Mouse (Mus musculus) spleen, adult 2 months (tissue): Measurements from ENCODE around the gene 9530077C05Rik. TPM values are rescaled to one million over a fixed set of nuclear protein-coding genes. Genes with fewer than 3 reads are reported as not detected.
A peak's percentile ranks its signal among the peaks of the same experiment; 100 is the strongest.

Experiments
- DNase-seq, 2 experiments: peaks; one replicate each; pipeline versions ENCODE4 v3.0.0 to v3.0.0-alpha.2; 2012 to 2021; ENCODE audit warnings: low spot score in 2 of 2, low read depth in 1 of 2
- H3K27ac ChIP-seq: fragments of 200-500 bp; 2 replicates; pipeline ENCODE4 v1.5.1; 2012; ENCODE audit warnings: low read length, inconsistent platforms; ENCODE audit not compliant: insufficient read depth
- H3K27me3 ChIP-seq: fragments of 200-500 bp; 2 replicates; pipeline ENCODE4 v1.6.1; 2012; ENCODE audit warnings: mild to moderate bottlenecking, moderate library complexity, low read length, inconsistent platforms; ENCODE audit not compliant: control insufficient read depth, insufficient read depth
- H3K36me3 ChIP-seq: fragments of 200-500 bp; 2 replicates; pipeline ENCODE4 v1.6.1; 2012; ENCODE audit warnings: mild to moderate bottlenecking, low read length, inconsistent platforms; ENCODE audit not compliant: control insufficient read depth, insufficient read depth
- H3K4me1 ChIP-seq: fragments of 200-500 bp; 2 replicates; pipeline ENCODE4 v1.6.1; 2011; ENCODE audit warnings: inconsistent platforms; ENCODE audit not compliant: control insufficient read depth, insufficient read depth, insufficient read length
- H3K4me3 ChIP-seq: fragments of 200-500 bp; 2 replicates; pipeline ENCODE4 v1.5.1; 2011; ENCODE audit warnings: mild to moderate bottlenecking, inconsistent platforms; ENCODE audit not compliant: insufficient read depth, insufficient read length; ENCODE audit errors: extremely low read depth
- CTCF ChIP-seq: fragments of 200-500 bp; IDR thresholded peaks from 2 replicates; pipeline ENCODE4 v1.5.1; 2011; ENCODE audit warnings: mild to moderate bottlenecking, inconsistent platforms; ENCODE audit not compliant: insufficient read depth, insufficient read length, insufficient replicate concordance; ENCODE audit errors: extremely low read depth
- POLR2A ChIP-seq: fragments of 200-500 bp; IDR thresholded peaks from 2 replicates; pipeline ENCODE4 v1.6.1; 2011; ENCODE audit warnings: low read depth, low read length, inconsistent platforms
- WGBS: fragments of 180-500 bp; shearing (Covaris S2); methylation state at CpG from one replicate; pipeline ENCODE4 v1.1.7; 2018; 5-methylcytosine and 5-hydroxymethylcytosine counted together
- polyA plus RNA-seq: library from polyadenylated mRNA; depleted of rRNA; stranded (reverse); fragments of >200 nt; gene quantifications from 2 replicates; pipeline ENCODE4 v1.2.3, GENCODE M21; 2012

The 9530077C05Rik gene
- polyA plus RNA-seq, 1 experiment: 0.36 TPM

GRCm38 (mm10) chr9:22455041-22455440 lies 43.7 kb downstream of the 9530077C05Rik start:
- TF ChIP-seq CTCF (no peak), POLR2A (no peak)
- Histone ChIP-seq H3K4me3 (no peak overlapping the region), H3K27me3 (no peaks in the 10 kb centered on the region), H3K27ac (no peak overlapping the region), H3K36me3 (peaks cover 40% of the 10 kb centered on the region), H3K4me1 (peaks cover 5% of the 10 kb centered on the region; the same call in 1 of the 2 replicates)
- no peak for DNase-seq

- H3K27ac ChIP-seq: peak overlapping the region; percentile 84
- WGBS: 42% methylated on average over 11 of the region's 11 CpGs
- TF ChIP-seq CTCF (no peak), POLR2A (no peak; the same call in 1 of the 2 replicates)
- H3K4me1 ChIP-seq: peaks cover 5% of the 10 kb centered on the region; the same call in 1 of the 2 replicates
- H3K27me3 ChIP-seq: no peaks in the 10 kb centered on the region
- H3K4me3 ChIP-seq: peak overlapping the region; percentile 54
- H3K36me3 ChIP-seq: peaks cover 34% of the 10 kb centered on the region
- peak; percentile 58 to 63 for DNase-seq
These were observed 46.0 kb downstream of the 9530077C05Rik start for GRCm38 (mm10) chr9:22457142-22457835.

DNA sequence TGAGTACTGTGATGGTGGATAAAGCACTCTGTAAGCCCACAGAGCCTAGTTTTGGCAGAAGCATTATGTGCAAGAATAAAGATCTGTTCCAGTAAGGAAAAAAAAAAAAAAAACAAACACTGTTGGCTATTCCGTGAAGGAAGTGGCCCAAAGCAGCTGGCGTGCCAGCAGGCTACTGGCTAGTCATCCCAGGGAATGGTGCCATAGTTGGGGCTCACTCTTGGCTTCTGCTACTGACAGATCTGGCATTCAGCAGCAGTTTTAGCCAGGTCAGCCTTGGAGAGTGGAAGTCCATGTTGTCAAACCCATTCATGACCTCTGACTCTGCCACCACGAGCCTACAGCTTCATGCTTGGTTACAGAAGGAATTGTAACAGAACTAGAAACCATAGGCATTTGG lies 50.6 kb downstream of the 9530077C05Rik start:
- no peak overlapping the region for H3K27ac ChIP-seq
- TF ChIP-seq CTCF: no peak
- no peak for TF ChIP-seq POLR2A
- DNase-seq: no peak
- WGBS: 93% methylated on average over 3 of the region's 3 CpGs
- no peak overlapping the region for H3K4me3 ChIP-seq
- H3K36me3 ChIP-seq: peaks cover 12% of the 10 kb centered on the region; the same call in 1 of the 2 replicates
- H3K27me3 ChIP-seq: no peaks in the 10 kb centered on the region
- H3K4me1 ChIP-seq: peaks cover 4% of the 10 kb centered on the region; the same call in 1 of the 2 replicates

DNA sequence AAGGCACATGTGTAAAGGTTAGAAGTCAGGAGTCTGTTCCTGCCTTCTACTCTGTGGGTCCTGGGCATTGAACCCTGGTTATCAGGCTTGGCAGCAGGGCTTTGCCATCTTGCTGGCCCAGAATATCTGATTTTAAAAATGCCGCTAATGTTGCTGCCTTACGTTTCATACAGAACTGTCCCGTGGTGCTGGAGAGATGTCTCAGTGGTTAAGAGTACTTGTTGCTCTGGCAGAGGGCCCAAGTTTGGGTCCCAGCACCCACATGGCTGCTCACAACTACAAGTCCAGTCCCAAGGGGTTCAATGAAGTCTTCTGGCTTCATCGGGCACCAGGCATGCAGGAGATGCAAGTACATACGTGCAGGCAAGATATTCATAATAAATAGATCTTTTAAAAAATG lies 54.9 kb downstream of the 9530077C05Rik start:
- Histone ChIP-seq H3K4me3 (no peak overlapping the region), H3K4me1 (peaks cover 2% of the 10 kb centered on the region; the same call in 1 of the 2 replicates), H3K36me3 (peaks cover 5% of the 10 kb centered on the region; the same call in 1 of the 2 replicates), H3K27me3 (no peaks in the 10 kb centered on the region), H3K27ac (no peak overlapping the region)
- no peak for TF ChIP-seq CTCF
- TF ChIP-seq POLR2A: no peak
- DNase-seq: no peak
- WGBS: 79% methylated on average over 5 of the region's 5 CpGs

DNA sequence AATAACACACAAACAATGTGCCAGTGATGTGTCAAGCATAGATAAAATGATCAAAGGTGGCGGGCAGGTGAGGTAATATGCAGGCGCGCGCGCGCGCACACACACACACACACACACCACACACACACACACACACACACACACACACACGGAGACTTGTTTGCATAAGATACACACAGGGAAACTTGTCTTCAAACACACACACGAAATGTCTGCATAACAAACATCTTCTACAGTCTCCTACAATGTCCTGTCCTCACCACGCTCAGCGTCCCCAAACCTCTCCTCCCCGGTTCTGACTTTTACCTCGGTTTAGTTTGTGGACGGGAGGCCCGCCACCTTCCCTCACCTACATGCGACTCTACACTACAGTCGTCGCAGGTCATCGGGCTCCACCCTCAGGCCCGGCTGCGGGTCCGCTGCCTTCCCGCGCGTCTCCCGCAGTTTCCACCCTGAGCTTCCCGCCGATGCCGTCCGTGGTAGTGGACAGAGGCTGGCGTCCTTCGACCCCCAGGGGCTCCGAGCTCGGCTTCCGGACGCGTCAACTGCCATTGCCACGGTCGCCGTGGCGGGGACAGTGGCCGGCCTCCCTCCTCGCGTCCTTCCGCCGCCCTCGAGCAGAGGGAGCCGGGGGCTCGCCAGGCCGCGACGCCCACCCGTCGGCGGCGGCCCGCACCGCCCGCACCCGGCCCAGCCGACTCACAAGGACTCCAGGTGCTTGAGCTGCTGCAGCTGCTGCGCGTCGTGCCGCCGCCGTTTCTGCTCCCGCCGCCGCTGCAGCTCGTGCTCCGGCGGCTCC lies 56.3 kb downstream of the 9530077C05Rik start:
- no peak for TF ChIP-seq POLR2A
- no peak for TF ChIP-seq CTCF
- Histone ChIP-seq H3K4me3 (peak overlapping the region; percentile 90), H3K27ac (peak overlapping the region; percentile 91), H3K27me3 (no peaks in the 10 kb centered on the region), H3K4me1 (peaks cover 2% of the 10 kb centered on the region; the same call in 1 of the 2 replicates), H3K36me3 (peaks cover 3% of the 10 kb centered on the region; the same call in 1 of the 2 replicates)
- under 1% methylated on average over 73 of the region's 73 CpGs for WGBS
- peak; percentile 37 to 39 for DNase-seq

DNA sequence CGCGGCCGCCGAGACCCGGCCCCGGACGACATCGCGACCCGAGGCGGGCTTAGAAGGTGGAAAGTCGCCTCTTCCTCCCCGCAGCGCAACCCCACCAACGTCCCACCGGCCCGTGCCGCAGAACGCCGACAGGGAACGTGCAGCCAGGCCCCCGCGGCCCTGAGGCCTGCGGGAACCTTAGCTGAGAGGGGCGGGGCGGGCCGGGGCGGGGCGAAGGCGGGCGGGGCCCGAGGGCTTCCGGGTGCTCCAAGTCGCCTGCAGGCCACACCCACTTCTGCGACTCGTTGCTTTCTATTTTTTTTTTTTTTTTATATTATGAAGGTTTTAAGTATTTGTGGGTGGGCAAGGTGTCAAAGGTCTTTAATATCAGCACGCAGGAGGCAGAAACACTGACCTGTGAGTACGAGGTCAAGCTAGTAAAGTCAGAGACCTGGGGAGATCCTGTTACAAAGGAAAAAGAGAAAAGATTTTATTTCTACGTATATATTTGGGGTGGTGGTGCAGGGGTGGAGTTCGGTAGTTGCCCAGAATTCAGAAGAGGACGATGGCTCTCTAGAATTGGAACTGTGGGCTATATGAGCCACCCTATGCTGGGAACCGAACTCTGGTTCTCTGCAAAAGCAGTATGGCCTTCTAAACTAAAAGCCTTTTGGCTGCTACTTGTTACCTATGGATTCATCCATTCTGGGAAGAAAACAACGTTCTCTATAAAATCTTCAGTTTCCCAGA lies 57.0 kb downstream of the 9530077C05Rik start:
- peak; percentile 70 to 71 for DNase-seq
- Histone ChIP-seq H3K4me1 (peaks cover 2% of the 10 kb centered on the region; the same call in 1 of the 2 replicates), H3K27ac (peak overlapping the region; percentile 91), H3K36me3 (peaks cover 3% of the 10 kb centered on the region; the same call in 1 of the 2 replicates), H3K4me3 (peak overlapping the region; percentile 90), H3K27me3 (no peaks in the 10 kb centered on the region)
- 3% methylated on average over 41 of the region's 43 CpGs for WGBS
- TF ChIP-seq POLR2A: peak; percentile 88
- TF ChIP-seq CTCF: no peak
